In genomic region chr4:142829711-142830110, GRCm38 (mm10) we compare ENCODE assay signal across 10 mouse cellular contexts.
"Had no signal": no experiment of that assay in that cellular context is flagged by ENCODE, and none has a peak within 500 bp of the region (broad histone marks: within the 10 kb centered on the region; RNA-seq: fewer than 3 reads in every experiment).

No protein-coding gene starts in this region.

- H3K27me3 ChIP-seq: liver, embryonic 15.5 days had no signal

- H3K4me2 ChIP-seq: liver, embryonic 11.5 days; liver, embryonic 15.5 days had no signal

- H3K4me3 ChIP-seq: left cerebral cortex, adult 2 months; limb, embryonic 10.5 days; liver, embryonic 15.5 days had no signal

- H3K36me3 ChIP-seq: limb, embryonic 10.5 days; liver, embryonic 15.5 days had no signal

- H3K9me3 ChIP-seq: limb, embryonic 10.5 days; liver, embryonic 15.5 days had no signal

- DNase-seq: kidney, postnatal 25 days; lung, adult 2 months; lung, postnatal 36 days; thymus, postnatal 14 days had no signal

- ATAC-seq: lung, postnatal 0 days had no signal

- H3K9ac ChIP-seq: liver, embryonic 15.5 days had no signal

- H3K27ac ChIP-seq: left cerebral cortex, adult 2 months; limb, embryonic 10.5 days; liver, embryonic 15.5 days; stomach, postnatal 0 days had no signal

- H3K4me1 ChIP-seq: liver, embryonic 15.5 days had no signal
